Mouse (Mus musculus): ENCODE measurements around the gene Kcnd2.

Kcnd2 gene

DNA sequence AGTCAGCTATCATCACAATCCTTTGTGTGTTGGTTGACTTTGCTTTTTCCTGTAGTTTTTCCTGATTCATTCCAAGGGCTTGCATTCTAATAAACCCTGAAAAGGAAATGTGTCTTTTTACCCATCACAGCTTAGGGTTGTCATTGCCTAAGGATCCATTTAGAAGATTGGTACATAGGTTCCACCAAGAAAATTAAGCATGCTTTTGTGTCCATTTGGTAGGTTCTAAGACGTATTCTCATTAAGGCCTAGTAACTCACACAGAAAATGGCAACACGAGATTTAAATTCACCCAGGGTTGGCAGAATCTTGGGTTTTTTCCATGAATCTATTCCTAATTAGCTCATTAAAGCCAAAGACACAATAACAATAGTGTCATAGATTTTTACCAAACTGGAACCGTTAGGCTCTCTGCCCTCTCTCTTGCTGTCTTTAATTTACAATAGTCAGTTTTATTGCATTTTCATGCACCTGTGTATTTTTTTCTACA lies 477.6 kb downstream of the Kcnd2 start:
- DNase-seq (ENCODE audit: low spot score): no peak

DNA sequence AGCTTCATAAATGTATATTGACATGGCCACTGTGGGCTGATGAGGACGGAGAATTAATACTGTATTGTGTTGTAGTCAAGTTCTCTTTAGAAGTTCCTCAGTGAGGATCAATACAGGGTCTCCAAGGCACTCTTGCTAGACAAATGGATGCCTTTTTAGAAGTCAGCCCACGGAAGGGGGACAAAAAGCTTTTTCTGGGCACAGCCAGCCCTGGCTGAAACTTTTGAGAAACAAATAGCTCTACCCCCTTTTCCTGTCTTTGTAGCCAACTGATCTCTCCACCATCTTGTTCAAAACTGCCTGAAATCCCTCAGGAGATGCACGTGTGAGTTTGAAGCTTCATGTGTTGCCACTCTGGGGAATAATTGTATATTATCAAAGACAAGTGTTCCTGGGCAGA lies 482.3 kb downstream of the Kcnd2 start:
- no peak for DNase-seq (ENCODE audit: low spot score)

DNA sequence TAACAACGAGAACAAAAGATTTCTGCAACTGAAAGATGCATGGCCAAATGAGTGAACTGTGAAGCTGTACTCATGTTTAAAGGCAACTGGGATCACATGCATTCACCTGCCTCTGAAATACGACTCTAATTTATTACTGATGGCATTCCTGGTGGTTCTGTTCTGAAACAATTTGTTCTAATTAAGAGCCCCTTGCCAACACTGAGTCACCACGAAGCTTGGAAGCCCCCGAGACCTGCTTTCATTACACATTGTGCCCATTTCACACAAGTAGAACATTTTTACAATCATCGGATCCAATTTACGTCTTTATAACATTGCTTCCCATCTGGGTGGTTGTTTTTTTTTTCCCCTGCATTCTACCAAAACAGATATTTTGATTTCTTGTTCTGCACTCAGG lies 485.8 kb downstream of the Kcnd2 start:
- no peak for DNase-seq (ENCODE audit: low spot score)

DNA sequence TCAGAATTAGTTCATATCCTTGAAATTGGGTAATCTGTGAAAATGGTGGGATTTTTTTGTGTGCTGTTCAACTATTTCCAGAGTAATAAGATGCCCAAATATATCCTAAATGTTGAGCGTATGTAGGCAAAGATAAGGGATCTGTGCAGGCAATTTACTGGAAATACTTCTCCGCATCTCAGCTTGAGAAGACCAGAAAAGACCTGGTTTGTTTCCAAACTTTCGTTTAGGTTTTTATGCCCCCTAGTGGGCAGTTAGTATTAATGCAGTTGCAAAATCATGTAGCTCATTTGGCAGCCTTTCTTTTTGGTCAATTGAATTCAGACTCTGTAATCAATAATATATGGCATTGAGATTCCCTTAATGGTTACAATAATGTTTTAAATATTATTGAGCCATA lies 493.9 kb downstream of the Kcnd2 start:
- DNase-seq (ENCODE audit: low spot score): no peak

DNA sequence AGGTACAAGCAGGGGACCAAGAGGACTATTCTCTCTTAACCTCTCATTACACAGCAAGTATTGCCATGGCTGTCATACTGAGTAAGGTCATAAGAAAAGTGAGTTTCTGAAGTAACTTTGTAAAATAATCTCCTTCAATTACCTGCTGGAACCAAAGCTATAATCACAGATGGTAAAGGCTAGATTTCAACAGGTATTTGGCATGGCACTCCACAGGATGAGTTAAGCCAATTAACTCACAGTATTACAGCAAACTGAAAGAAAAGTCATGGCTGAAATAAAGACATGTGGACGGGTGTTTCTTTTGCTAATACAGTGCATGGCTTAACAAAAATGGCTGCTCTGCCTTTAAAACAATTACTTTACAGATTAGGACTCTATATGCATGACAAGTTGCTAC lies 503.8 kb downstream of the Kcnd2 start:
- no peak for DNase-seq (ENCODE audit: low spot score)

DNA sequence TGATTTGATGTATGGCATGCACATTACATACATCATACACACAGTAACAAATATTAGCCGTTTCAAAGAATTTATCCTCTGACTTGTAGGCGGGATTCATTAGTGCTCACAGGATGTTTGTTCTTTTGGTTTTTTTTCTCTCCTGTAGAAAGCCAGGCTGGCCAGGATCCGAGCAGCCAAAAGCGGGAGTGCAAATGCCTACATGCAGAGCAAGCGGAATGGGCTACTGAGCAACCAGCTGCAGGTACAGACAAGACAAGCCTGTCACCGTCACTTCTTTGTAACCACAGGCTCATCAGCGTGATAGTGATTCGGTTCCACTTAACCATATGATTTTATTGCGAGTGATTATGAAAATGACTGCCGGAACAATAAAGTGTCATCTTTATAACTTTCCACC lies 506.9 kb downstream of the Kcnd2 start:
- DNase-seq (ENCODE audit: low spot score): no peak

DNA sequence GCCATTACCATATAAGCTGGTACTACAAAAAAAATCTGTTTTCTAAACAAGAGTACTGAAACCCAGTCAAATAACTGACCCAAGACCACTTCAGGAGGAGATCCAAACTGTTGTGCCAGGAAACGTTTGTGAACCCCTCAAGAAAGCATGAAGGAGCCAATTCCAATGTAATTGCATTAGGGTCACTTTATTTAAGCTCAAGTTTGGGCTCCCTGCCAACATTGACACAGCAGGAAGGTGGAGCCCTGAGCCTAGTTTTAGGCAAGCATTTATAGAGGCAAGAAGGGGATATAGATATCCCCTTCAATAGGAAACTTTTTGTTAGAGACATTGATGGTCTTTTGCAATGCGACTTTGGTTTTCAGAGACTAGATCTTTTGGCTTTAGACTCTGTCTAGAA lies 525.3 kb downstream of the Kcnd2 start:
- no peak for DNase-seq (ENCODE audit: low spot score)

DNA sequence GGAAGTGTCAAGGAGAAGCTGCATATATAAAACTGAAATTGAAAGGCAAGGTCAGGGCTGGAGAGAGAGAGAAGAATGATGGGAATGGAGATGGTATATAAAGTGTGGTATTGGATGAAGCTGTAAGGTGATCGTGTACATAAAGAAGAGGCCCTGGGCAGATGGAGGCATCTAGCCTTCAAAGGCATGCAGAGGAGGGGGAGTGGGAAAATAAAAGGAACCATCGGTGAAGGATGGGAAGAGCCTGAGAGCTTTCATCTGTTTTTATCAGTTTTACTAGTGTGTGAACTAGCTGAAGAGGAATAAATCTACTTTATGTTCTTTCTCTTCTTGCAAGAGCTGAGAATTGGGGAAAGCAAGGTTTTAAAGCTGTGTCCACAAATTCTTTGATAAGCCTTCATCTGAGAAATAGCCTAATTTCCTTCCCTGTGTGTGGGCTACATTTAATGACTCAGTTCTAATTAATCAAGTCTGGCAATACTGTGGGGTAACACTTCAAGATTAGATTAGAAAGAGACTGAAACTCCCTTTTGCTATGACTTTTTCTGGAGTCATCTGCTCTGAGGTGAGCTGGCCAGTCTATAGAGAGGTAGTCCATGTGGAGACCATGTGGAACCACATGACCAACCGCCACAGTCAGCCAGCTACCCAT lies 529.4 kb downstream of the Kcnd2 start:
- DNase-seq (ENCODE audit: low spot score): no peak

DNA sequence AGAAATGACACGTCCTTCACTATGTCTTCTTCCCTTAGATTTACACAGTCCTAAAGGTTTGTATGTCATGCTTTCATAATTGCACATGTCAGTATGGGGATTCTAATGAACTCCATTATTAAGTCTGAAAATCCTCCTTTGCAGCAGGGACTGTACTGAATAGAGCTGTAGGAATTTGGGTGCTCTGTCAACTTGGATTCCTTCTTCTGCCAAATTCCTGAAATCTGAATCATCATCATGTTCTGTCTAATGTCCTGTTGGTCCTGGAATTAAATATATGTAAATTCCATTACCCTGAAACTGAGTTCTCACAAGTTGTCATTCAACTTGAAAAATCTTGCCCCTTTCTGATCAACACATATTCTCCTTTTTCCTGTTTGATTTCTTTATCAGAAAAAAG lies 532.2 kb downstream of the Kcnd2 start:
- DNase-seq (ENCODE audit: low spot score): no peak

DNA sequence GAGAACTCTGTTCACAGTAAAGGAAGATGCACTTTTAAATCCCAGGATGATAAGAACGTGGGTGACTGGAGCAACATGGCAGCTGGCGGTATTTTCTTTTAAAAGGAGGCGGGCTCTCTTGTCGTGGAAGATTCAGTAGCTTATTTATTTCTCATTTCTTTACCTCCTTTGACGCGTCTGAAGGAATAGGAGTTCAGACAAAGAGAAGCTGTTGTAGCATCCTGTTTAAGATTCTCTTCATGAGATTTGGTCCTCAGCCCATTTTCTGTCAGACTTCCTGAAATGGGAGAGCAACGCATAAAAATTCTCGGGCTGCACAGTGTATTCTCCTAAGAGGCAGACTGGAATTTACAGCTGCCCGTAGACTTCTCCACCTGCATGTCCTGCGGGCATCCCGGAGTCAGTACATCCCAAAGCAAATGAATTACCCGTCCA lies 552.5 kb downstream of the Kcnd2 start:
- no peak for DNase-seq (ENCODE audit: low spot score)

DNA sequence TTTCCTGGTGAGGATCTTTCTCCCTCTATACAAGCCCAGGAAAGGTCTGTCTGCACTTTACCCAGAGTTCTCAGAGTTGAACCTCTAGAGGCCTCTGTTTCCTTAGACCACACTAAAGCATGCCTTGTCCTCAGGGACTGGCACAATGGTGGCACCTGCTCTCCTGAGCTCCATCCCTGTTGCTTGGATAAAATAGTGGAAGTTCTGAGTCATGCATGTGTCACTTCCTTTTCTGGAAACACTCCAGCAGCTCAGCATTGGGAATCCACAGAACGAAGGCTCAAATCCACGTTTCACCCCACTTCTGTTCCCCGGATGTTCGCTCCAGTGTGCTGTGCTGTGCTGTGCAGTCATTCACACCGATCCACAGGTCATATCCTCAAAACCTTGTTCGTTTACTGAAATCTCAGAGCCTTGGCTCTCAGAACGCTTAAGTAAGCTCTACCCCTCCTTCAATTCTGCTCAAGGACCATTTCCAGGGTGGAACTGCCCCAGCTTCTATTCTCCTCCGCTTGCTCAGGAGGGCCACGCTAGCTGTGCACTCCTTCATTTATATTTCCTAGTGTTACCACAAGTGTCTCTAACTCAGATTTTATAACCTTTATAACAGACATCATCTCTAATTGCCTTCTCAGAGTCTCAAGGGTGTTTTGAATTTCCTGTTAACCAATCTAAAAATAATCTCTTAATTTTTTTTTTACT lies 553.6 kb downstream of the Kcnd2 start:
- DNase-seq (ENCODE audit: low spot score): no peak

DNA sequence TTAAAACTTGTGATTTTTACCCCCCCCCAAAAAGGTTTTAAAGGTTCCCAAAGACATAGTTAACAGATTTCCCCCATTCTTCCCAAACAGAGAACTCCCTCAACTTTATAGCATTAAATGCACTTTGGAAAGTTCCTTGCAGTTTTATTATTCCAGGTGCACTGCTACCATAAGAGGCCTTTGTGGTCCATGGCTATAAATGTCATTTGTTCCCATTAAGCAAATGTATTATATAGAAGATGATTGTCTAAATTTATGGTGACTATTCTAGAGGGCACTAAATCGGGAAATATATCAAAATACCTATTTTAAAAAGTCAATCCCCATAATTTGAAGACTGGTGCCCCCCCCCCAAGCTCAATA lies 554.1 kb downstream of the Kcnd2 start:
- DNase-seq (ENCODE audit: low spot score): no peak

DNA sequence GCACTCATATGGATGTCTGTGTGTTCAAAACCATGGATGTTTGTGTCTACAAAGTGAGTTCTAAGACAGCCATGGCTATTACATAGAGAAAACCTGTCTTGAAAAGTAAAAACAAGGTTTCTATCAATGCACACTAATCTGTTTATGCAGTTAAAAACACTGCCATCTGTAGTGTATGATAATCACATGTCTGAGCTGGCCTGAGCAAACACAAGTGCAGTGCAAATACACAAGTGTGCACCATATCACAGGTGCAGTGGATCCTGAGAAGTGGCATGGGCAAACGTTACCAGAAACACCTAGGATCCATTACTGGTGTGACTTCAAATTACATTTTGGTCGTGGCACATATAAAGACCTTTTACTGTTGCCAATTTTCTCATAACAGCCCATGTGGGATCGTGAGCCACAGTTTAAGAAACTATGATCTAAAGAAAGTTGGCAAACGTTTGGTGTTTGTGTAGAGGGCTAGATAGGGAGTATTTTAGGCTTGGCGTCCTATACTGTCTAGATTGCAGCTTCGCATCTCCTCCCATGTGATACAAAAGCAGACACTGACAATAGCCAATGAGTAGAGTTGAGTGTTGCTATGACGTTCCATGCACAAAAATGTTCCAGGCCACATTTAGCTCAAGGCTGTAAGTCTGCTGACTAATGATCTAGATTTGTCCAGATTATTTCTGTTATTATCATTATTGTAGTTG lies 559.1 kb downstream of the Kcnd2 start:
- no peak for DNase-seq (ENCODE audit: low spot score)

All from T-cell, adult 2 months (primary cell).